Mouse (Mus musculus): ENCODE results near the gene Mycbp.
A peak's percentile ranks its signal among the peaks of the same experiment; 100 is the strongest.

Mycbp gene

GRCm38 (mm10) chr4:123904333-123905125 is at the start of gene Mycbp:
Gene Mycbp, plus strand, starts transcription at chr4:123904832.
- peak; percentile 99 for DNase-seq (ENCODE audit: low spot score)

DNA sequence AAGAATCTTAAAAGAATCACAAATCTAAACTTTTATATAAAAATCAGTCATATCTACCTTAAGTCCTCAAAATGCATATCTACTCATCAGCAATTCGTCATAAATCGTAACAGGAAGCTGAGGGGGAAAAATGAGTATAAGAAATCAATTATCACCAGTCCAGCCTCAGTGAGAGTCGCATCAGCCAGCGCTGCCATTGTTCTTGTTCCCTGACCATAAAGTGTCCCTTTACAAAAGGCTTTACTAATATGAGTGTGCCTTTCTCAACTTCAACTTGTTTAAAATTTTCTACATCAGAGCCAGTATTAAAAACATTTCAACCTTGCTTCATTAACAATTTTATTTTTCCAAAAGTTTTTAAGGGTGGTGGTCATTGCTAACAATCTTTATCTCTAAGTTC is 47.7 kb upstream of the Mycbp start:
- no peak for DNase-seq (ENCODE audit: low spot score)

GRCm38 (mm10) chr4:123858090-123858489 is 46.5 kb upstream of the Mycbp start:
- no peak for DNase-seq (ENCODE audit: low spot score)

- no peak for DNase-seq (ENCODE audit: low spot score)
Observed at GRCm38 (mm10) chr4:123859379-123859778, 45.3 kb upstream of the Mycbp start, which contains the start of gene 4933427I04Rik. Gene 4933427I04Rik, plus strand, starts transcription at chr4:123859679.

- DNase-seq (ENCODE audit: low spot score) = no peak
Observed at GRCm38 (mm10) chr4:123859803-123860202, 44.8 kb upstream of the Mycbp start.

DNA sequence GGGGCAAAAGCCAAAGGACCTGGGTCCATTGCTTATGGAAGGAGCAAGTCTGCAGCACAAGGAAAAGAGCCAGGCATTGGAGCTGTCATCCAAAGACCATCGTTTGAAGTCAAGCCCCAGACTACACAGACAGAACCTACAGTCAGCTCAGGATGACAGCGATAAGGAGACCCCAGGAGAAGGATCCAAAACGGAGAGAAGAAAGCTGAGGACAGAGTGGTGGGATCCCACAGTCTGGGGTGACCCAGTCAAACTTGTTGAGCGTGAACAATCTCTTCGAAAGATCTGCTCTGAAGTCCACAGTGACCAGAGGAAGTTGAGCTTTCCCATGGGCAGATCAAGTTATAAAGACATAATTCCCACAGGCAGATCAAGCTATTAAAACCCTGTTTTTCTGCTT is 44.0 kb upstream of the Mycbp start:
- DNase-seq (ENCODE audit: low spot score) = no peak

GRCm38 (mm10) chr4:123893726-123894125 is 10.9 kb upstream of the Mycbp start:
- DNase-seq (ENCODE audit: low spot score) = no peak

- no peak for DNase-seq (ENCODE audit: low spot score)
Observed at GRCm38 (mm10) chr4:123894295-123894694, 10.3 kb upstream of the Mycbp start.

GRCm38 (mm10) chr4:123898696-123899095 is 5.9 kb upstream of the Mycbp start:
- peak; percentile 53 for DNase-seq (ENCODE audit: low spot score)

GRCm38 (mm10) chr4:123903432-123903831 is 1.2 kb upstream of the Mycbp start:
- no peak for DNase-seq (ENCODE audit: low spot score)

DNA sequence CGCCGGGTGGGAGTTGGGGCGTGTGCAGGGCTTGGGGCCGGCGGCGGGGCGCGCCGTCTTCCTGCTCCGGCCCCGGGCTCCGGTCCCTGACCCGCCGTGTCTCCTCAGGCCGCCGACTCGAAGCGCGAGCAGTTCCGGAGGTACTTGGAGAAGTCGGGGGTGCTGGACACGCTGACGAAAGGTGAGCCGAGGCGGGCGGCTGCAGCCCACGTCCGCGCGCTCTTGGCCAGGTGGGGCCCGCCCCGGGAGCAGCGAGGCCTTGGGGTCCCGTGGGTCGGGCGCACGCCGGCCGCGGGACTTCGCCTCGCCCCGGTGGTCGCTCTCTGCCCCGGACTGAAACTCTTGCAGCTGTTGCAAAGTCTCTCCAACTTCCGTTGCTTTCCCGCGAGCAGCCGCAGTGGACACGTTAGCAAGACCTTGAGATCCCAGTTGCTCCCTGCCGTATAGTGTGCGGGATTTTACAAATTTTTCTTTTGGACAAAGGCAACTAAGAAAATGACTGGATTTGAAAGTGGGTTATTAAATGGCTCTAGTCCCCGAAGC is 565 bp downstream of the Mycbp start:
- DNase-seq (ENCODE audit: low spot score) = no peak

DNA sequence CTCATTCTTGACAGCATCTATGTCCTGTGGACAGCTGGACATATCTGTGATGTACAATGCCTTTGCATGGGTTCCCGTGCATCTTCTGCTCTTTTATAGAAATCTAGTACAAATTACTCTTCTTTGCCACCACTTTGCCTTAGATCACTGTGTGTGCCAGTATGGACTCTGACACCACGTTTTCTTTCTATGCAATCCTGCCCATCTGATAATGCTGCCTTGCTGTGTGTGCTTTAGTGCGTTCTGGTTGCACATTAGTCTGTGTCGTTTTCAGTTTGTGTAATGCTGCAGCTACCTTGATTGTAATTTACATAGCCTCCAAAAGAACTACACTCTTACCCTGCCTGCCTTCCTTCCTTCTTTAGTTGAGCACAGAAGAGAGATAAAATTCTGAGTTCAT is 6.9 kb downstream of the Mycbp start:
- no peak for DNase-seq (ENCODE audit: low spot score)

GRCm38 (mm10) chr4:123912431-123912830 is 7.8 kb downstream of the Mycbp start:
- DNase-seq (ENCODE audit: low spot score) = no peak

DNA sequence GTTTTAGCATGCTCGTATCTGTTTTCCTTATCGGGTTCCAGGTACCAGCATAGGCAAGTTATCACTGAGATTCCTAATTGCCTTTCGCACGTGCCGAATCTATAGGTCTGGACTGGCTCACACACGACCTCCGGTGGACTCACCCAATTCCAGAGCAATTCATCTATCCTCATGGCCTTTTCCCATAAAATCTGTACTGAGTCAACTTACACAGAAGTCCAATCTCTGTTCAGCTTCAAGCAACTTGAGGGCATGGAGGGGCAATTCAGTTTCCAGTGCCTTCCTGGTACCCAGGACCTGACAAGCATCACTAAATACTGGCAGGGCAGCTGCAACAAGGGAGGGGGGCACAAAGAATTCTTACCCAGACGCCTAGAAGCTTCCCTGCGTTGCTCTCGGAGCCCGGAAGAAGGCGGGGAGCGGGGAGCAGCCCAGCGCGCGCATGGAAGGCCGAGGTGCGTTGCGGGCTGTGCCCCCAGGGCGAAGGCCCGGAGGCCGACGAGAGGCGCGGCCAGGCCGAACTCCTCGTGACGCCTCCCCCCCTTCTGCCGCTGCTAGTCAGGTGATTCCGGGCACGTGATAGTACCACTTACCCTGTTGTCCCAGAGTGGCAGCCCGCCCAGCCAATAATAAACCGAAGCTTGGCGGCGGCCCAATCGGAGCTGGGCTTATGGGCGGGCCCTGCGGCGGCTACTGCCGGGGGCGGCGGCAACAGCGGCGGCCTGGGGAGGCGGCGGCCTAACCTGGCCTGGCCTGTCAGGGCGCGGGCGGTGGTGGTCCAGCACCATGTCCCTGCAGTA is 12.3 kb downstream of the Mycbp start, which contains the start of gene Rragc:
TSS of gene Rragc (plus strand) at position 699 of the 800 bp plus-strand sequence.
- peak; percentile 100 for DNase-seq (ENCODE audit: low spot score)

DNA sequence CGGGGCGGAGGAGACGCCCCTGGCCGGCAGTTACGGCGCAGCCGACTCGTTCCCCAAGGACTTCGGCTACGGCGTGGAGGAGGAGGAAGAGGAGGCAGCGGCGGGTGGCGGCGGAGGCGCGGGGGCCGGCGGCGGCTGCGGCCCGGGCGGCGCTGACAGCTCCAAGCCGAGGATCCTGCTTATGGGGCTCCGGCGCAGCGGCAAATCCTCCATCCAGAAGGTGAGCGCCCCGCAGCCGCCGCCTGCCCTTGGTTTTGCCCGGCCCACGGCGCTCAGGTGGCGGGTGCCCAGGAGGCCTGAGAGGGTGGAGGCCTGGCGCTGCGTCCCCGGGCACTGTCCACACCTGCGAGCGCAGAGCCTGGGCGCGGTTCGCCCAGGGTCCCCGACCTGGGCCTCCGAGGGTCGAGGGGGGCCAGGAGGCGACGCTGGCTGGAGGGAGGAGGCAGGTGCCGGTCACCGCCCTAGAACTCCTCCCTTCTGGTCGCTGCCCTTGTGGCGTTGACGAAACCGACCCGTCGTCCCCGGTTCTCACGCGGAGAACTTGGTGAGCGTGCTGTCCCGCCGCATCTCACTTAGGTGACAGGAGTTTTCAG is 13.0 kb downstream of the Mycbp start, which contains the start of gene 4930535I16Rik:
TSS of gene 4930535I16Rik (minus strand) at position 475 of the 593 bp plus-strand sequence.
- DNase-seq (ENCODE audit: low spot score) = peak; percentile 26

DNA sequence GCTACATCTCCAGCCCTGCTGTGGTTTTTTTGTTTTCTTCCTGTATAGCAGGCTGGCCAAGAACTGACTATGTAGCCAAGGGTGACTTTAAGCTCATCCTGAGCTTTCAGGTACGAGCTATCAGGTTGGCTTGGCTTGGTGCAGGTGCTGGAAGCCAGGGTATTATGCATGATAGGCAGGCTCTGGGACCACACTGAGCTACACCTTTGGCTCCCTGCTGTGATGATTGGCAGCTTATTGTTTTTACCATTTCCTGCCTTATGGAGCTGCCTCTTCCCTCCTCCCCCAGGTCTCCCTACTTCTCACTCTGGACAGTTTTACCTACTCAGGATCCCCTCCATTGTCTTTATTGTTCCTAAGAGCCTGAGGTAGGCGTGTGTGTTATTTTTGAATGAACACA is 14.2 kb downstream of the Mycbp start:
- no peak for DNase-seq (ENCODE audit: low spot score)

- DNase-seq (ENCODE audit: low spot score) = no peak
Observed at GRCm38 (mm10) chr4:123921055-123921565, 16.5 kb downstream of the Mycbp start.

DNA sequence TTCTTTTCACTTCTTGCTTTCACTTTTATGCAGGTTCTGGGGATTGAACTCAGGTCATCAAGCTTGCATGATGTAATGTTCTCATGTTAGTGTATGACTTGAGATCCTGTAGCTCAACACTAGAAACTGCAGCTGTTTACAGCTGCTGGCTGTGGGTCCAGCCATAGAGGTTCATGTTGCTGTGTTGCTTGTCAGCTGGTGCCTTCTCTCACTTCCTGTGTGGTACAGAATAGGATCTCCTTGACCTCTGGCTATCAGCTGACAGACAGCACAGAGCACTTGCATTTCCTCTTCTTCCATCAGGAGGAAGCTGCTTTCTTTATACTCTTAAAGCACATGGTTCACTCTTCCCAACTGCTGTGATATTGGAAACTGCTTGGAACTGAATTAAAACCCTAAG is 23.3 kb downstream of the Mycbp start:
- no peak for DNase-seq (ENCODE audit: low spot score)

DNA sequence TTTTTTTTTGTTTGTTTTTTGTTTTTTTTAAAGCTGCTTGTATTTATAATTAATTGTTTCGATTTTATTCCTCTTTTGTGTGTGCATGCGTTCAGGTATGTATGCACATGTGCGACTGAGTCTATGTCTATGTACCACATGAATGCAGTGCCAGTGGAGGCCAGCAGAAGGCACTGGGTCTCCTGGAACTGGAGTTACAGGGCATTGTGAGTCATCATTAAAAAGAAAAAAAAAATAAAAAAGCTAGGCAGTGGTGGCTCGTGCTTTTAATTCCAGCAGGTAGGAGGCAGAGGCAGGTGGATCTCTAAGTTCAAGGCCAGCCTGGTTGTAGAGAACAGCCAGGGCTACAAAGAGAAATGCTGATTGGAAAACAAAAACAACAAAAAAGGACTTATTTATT is 25.4 kb downstream of the Mycbp start:
- DNase-seq (ENCODE audit: low spot score) = no peak

GRCm38 (mm10) chr4:123934306-123934705 is 29.7 kb downstream of the Mycbp start:
- no peak for DNase-seq (ENCODE audit: low spot score)

GRCm38 (mm10) chr4:123936059-123936458 is 31.4 kb downstream of the Mycbp start:
- no peak for DNase-seq (ENCODE audit: low spot score)

GRCm38 (mm10) chr4:123939838-123940237 is 35.2 kb downstream of the Mycbp start:
- peak; percentile 74 for DNase-seq (ENCODE audit: low spot score)
